Mouse (Mus musculus): Measurements from ENCODE around the gene Nmur1.

GRCm38 (mm10) chr1:86424336-86424735 is 1.7 kb downstream of the Nmur1 start:
- TF ChIP-seq CTCF (IDR thresholded peaks at IDR 0.05; ENCODE audit: low read depth, low read length) (no peak), POLR2A (IDR thresholded peaks at IDR 0.05; ENCODE audit: borderline replicate concordance, low read depth, low read length) (no peak)
